Mouse (Mus musculus) spleen, adult 2 months (tissue): ENCODE data around the gene Fgfr2.

Experiments
- CTCF ChIP-seq: fragments of 200-500 bp; IDR thresholded peaks from 2 replicates; pipeline ENCODE4 v1.5.1; 2011; ENCODE audit warnings: mild to moderate bottlenecking, inconsistent platforms; ENCODE audit not compliant: insufficient read depth, insufficient read length, insufficient replicate concordance; ENCODE audit errors: extremely low read depth
- POLR2A ChIP-seq: fragments of 200-500 bp; IDR thresholded peaks from 2 replicates; pipeline ENCODE4 v1.6.1; 2011; ENCODE audit warnings: low read depth, low read length, inconsistent platforms

DNA sequence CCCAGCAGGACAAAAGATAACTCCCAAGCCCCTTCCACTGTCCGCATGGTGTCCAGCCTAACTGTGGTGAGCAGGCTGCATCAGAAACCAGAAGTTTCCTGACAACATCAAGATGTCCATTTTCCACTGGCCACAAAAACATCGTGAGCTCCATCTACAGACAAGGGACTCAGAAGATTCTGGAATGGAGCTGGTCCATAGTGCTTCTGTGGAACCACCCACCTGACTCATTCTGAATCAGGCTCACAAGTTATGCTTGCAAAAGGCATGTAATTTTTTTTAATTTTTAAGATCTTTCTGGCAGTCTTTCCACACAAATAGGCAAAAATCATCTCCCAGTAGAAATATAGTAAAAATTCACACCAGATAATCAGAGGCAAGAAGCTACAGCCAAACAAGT, 2935.0 kb downstream of the Fgfr2 start:
- TF ChIP-seq CTCF (no peak), POLR2A (no peak)
